Mouse (Mus musculus) A20 (cell line): ENCODE data around the gene Tubb5.

Source experiments
- DNase-seq: peaks from one replicate; pipeline ENCODE4 v3.0.0-alpha.2; 2011; ENCODE audit warnings: low read depth, low spot score

The Tubb5 gene

DNA sequence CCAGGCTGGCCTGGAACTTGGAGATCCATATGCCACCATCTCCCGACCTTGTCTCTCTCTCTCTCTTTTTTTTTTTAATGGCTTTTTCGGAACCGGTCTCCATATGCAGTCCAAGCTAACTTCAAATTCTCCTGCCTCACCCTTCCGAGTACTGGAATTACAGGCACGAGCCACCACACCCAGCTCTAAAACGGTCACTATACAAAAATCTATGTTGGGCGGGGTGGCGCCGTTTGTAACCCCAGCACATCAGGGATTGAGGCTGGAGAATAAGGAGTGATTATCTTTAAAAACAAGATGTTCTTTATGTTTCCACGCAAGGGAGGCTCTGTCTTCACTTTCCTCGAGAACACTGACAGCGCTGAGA is 22.7 kb upstream of the Tubb5 start:
- no peak for DNase-seq

DNA sequence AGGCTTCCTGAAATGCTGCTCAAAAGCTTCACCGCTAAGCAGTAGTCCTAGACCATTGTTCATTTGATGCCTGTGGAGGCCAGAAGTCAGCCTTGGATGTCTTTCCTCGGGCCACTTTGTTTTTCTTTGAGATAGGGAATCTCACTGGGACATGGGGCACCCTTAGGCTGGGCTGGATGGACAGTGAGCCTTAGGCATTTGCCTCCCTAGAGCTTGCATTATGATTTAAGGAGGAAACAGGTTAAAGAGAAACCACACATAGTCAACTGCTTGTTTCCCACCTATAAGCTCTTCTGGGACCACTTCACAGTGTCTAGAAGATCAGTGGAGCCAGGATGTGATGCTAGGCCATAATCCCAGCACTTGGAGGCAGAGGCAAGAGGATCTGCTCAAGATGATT is 21.7 kb upstream of the Tubb5 start:
- no peak for DNase-seq

DNA sequence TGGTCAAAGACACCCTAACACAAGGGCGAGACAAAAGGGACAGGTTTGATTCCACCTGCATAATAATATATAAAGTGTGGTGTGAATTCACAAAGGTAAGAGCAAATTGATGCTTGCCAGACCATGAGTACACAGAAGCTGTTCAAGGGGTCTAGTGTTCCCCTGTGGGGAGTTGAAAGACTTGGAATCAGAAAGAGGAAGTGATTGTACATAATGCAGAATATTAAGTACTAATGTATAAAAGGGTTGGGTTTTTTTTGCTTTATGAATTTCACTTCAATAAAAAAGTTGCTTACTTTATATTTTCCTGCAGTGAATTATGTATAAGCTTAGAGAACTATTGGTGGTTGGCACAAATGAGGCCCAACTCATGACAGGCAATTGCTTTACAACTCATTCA is 21.3 kb upstream of the Tubb5 start:
- DNase-seq = no peak

DNA sequence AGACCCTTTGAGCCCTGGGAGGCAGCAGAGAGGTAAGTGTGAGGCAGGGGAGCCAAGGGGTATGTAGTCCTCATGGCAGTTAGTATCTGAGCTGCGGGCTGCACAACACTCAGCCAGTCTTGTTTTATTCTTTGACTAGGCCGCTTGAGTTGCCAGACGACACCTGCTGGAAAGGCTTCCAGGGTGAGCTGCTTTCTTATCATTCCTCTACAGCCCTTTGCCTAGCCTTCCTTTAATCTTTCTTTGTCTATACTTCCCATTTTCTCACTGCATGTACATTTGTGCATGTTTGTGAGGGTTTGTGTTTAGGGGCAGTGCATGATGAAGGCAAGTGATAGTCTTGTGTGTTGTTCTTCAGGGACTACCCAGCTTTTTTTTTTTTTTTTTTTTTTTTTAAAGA is 12.9 kb upstream of the Tubb5 start:
- DNase-seq = no peak

DNA sequence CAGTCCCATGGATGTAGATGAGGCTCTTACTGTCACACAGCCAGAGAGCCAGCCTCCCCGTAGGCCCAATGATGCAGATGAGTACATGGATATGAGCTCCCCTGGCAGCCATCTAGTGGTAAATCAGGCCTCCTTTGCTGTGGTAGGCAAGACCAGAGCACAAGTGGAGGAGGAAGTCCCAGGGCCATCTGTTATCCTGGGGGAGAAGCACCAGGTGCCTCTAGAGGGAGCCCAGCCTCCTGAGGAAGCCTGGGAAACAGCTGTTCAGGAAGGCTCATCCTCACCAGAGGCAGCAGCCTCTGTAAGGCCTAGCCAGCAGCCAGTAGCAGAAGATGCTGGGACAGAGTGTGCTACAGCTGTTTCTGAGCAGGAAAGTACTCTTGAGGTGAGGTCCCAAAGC is 10.0 kb upstream of the Tubb5 start:
- no peak for DNase-seq

DNA sequence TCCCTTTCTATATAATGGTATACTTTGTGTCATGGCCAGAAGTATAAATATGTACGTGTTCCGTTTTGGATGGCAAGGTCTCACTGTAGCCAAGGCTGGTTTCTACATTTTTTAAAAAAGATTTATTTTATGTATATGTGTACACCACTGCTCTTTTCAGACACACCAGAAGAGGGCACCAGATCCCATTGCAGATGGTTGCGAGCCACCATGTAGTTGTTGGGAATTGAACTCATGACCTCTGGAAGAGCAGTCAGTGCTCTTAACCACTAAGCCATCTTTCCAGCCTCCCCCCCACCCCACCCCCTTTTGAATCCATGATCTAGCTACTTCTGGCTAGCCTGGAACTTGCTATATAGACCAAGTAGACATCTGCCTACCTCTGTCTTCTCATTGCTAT is 5.4 kb upstream of the Tubb5 start:
- DNase-seq = no peak

DNA sequence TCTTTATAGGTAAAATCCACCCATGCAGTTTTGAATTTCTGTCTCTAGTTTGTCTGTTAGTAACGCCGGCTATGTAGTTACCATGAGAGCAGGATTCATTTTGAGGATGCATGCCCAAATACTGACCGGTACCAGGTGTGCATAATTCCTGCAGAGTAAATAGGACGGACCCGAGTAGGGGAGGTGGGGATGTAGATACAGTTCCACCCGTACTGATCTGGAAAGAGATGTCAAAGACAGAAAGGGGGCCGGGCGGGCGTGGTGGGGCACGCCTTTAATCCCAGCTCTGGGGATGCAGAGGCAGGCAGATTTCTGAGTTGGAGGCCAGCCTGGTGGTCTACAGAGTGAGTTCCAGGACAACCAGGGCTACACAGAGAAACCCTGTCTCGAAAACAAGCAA is 3.9 kb upstream of the Tubb5 start:
- DNase-seq = no peak

DNA sequence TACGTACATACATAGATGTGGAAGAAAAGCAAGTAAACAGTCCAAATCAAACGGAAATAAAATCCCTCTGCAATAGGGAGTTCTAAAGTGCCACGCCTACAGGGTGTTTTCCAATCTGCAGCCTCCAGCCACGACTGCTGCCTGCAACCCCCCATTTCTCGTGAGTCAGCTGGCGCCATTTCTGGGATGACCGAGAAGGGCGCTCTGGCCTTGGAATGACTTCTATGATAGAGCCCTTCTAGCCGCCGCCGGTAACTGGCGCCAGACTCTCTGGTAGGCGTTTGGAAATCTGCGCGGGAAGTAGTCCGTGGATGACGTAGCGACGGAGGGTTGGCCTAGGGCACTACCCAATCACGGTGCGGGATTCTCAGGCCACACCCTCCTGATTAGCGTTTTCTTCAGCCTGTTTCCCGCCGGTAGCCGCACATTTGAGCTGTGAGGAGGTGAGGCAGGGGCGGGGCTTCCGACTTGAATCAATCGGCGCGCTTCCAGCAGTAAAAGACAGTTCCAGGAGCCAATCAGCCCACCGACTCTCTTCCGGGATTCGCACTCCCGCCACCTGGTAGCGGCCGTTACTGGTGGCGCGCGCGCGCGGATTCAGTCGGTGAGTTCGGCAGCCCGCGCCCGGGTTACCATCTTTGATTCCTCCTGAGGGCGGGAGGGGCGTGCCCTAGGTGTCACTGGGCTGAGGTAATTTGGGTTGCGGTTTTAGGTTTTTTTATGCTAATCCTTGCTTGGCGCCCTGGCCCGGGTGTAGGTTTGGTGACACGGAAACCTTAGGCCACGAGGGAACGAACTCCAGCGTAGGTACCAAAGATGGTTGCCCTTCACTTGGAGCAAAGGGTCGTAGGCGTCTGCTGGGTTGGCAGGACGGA is 3.2 kb upstream of the Tubb5 start, which contains the start of gene Mdc1:
Mdc1 (plus strand) TSS at position 440 of the 875 bp plus-strand sequence.
- DNase-seq = peak; percentile 100

DNA sequence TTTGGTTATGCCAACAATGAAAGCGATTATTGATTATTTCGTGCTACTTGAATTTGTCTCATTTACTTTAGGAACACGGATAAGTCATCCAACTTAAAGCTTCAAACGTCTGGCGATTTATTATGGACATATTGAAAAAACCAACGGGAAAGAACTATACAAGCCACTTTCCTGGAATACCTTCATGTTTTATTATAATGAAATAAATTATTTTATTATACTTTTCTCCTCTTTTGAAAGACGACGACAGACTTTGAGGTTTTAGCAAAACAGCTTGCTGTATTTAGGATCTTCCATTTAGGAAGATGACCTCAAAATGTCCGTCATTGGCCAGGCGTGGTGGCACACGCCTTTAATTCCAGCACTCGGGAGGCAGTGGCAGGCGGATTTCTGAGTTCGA is 2.5 kb upstream of the Tubb5 start:
- no peak for DNase-seq

DNA sequence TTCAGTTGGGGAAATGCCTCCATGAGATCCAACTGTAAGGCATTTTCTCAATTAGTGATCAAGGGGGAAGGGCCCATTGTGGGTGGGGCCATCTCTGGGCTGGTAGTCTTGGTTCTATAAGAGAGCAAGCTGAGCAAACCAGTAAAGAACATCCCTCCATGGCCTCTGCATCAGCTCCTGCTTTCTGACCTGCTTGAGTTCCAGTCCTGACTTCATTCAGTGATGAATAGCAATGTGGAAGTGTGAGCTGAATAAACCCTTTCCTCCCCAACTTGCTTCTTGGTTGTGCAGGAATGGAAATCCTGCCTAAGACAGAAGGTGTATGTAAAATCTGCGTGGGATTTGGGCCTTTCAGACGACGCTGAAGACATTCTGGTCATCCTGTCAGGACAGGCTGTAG is 896 bp upstream of the Tubb5 start:
- DNase-seq = peak; percentile 44

DNA sequence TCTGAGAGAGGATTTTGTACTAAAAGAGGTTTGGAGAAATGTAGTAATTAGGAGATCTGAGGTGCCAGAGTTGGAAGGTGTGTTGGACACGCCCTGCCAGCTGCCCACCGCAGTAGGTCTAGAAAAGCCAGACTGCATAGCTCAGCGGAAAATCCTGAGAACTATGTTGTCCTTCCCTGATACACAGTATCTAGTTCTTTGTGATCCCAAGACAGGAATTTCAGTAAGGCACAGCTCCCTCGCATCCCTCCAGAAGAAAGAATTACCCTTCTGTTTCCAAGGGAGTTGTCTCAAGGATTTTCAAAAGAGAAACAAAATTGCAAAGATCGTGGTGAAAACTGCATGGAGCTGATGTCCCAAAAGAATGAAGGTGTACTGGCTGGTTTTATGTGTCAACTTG is 464 bp upstream of the Tubb5 start:
- DNase-seq = no peak

DNA sequence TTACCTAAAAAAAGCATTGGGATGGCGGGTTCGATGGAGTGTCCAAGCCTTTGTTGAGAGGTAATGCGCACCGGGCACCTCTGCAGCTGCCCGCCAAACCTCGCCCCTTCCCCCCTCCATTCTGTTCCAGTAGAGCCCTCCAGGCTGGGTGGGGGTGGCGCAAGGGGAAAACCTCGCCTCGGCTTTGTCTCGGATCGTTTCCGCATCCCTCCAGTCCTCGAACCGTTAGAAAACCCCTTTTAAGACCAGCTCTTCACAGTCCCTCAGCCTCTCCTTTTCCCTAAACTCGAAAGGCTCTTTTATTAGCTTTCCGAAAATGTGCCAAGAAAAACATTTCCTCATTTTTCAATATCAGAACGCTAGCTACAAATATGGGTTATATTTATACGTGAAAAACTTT is 619 bp downstream of the Tubb5 start:
- DNase-seq = peak; percentile 84

DNA sequence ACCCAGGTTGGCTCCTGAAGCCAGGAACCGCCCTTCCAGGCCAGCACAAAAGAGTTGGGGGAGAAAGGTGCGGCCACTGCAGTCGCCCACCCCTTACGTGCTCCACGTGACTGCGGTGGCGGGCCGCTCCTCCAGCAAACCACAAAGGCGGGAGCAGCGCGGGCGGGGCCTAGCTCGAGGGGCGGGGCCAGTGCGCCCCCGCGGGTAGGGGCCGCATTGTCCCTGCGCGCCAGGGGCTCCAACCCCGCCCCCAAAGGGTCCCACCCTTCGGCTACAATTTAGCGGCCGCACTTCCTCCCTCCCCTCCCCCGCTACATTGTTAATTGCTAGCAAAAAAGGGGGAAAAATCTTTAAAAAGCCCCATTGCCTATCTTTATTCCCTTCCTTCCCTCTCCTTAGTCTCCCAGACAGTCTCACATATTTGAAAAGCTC is 1.1 kb downstream of the Tubb5 start:
- DNase-seq = peak; percentile 92

DNA sequence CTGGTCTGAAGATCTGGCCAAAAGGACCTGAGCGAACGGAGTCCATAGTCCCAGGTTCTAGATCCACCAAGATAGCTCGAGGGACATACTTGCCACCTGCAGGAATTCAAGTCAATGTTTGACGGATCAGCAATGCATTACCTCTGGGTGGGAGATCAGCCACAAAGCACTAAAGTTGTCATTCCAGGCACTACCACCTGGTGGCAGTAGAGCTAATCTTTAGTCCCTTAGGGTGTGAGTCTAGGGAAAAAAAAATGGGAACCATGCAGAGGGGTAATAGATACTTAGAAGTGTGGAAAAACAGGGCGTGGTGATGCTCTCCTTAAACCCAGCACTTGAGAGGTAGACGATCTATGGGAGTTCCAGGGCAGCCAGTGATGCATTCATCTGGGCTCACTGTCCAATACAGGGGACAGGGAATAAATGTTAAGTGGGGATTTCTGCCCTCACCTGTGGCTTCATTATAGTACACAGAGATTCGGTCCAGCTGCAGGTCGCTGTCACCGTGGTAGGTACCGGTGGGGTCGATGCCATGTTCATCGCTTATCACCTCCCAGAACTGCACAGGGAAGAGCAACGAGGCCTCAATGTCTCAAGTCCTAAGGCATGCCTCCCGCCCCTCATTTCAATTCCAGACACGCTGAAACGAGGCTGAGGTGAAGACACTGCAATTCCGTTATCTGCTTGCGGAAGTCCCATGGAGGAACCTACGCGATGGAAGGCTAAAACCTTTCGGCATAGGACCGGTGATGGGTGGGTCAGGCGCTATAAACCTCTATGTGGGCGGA is 1.7 kb downstream of the Tubb5 start:
- peak; percentile 64 for DNase-seq

DNA sequence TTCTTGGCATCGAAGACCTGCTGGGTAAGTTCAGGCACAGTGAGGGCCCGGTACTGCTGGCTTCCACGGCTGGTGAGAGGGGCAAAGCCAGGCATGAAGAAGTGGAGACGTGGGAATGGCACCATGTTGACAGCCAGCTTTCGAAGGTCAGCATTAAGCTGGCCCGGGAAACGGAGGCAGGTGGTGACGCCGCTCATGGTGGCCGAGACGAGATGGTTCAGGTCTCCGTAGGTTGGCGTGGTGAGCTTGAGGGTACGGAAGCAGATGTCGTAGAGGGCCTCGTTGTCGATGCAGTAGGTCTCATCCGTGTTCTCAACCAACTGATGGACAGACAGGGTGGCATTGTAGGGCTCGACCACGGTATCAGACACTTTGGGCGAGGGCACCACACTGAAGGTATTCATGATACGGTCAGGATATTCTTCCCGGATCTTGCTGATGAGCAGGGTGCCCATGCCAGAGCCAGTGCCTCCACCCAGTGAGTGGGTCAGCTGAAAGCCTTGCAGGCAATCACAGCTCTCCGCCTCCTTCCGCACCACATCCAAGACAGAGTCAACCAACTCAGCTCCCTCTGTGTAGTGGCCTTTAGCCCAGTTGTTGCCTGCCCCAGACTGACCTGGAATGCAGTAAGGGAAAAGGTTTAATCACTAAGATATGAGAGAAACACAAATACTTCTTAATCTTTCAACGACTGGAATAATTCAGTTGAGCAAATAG is 2.5 kb downstream of the Tubb5 start:
- DNase-seq = no peak

DNA sequence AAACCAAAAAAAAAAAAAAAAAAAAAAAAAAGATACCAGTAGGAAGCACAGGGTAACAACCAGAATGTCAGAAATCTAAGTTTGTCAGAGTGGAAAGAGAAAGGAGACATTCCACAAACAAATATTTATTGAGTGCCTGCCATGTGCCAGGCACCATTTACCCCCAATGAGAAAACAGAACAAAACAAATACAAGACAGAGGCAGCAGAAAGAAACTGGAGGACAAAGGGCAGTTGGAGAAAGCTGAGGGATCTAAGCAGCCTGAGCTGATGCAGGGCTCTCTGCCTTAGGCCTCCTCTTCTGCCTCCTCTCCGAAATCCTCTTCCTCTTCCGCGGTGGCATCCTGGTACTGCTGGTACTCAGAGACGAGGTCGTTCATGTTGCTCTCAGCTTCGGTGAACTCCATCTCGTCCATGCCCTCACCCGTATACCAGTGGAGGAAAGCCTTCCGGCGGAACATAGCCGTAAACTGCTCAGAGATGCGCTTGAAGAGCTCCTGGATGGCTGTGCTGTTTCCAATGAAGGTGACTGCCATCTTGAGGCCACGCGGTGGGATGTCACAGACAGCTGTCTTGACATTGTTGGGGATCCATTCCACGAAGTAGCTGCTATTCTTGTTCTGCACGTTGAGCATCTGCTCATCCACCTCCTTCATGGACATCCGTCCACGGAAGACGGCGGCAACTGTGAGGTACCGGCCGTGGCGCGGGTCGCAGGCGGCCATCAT is 3.2 kb downstream of the Tubb5 start:
- DNase-seq = no peak

DNA sequence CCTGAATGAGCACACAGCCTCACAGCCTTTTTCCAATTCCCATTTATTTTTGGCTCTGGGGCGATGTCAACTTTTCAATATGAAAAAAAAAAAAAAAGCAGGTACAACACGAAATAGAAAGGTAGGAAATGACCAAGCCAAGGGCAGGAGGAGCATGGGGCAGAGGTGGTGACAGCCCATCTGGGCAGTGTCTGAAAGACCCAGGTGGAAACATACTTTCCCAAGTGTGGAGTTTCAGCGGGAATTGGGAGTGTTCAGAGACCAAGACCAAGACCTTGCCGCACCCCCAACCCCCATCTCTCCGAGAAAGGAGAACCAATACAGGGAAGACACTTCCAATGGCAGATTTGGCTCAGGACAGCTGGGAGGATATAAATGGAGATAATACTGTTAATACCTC is 4.2 kb downstream of the Tubb5 start:
- DNase-seq = no peak

DNA sequence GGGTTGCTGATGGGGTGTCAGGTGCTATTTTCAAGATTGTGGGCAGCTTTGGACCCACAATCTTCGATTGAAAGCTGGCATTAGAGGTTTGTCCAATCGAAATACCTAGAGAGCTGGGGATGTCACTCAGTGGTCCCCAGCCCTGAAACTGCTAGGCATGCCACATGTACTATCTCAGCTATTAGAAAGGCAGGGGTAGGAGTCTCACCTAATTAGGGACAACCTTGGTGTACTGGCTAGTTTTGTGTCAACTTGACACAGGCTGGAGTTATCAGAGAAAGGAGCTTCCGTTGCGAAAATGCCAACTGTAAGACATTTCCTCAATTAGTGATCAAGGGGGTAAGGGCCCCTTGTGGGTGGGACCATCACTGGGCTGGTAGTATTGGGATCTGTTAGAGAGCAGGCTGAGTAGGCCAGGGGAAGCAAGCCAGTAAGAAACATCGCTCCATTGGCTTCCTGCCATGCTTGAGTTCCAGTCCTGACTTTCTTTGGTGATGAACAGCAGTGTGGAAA is 4.8 kb downstream of the Tubb5 start:
- no peak for DNase-seq

DNA sequence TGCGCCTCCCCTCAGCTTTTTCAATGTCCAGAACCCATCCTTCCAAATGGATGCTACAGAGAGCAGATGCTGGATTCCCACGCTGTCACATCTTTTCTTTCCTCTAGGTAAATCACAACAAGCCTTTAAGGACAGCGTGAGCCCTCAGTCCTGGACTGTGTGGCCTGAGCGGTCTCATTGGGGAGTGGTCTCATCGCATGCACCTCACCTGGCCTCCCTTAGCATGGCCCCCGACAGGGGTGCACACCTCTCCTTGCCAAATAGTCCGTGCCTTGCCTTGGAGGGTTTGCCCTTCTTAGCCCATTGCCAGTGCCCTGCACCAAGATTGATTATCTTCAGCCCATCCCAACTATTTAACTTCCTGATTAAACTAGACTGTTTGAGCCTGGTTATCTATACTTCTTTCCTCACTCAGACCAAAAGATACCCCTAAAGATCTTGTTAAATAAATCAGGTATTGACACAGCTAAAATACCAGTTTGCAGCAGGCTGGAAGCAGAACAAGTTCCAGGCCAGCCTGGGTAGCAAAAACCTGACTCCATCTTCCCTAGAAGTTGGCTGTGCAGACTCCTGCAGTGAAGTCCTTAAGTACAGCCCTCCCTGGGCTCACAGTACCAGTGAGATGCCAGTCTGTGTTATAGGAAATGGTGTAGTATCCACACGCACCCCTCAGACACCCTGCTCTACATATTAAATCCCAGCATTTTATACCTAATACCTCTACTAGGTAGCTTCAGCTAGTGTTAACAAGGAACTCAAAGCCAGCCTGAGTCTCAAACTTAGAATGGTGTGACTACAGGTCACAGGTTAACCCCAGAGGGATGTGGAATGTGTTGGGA is 5.5 kb downstream of the Tubb5 start:
- peak; percentile 41 for DNase-seq

DNA sequence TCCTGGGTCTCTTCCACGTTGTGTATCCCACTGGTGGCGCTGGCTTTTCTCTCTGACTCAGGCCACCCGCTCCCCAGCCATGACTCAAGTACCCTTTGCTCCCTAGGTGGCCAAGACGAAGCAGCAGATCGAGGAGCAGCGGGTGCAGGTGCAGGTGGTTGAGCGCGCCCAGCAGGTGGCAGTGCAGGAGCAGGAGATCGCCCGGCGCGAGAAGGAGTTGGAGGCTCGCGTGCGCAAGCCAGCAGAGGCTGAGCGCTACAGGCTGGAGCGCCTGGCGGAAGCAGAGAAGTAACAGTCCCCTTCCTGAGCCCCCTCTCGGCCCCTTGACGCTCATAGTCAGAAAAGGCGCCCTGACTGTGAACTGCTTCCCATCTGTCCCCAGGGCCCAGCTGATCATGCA is 8.4 kb downstream of the Tubb5 start:
- peak; percentile 90 for DNase-seq
